Mouse (Mus musculus) CD4-positive, CD25-positive, alpha-beta regulatory T cell, adult 4 months (primary cell): ENCODE data around the gene Prkce. TPM values are rescaled to one million over a fixed set of nuclear protein-coding genes. Genes with fewer than 3 reads are reported as not detected.

ENCODE experiments used
- ATAC-seq: one replicate; pipeline ENCODE4 v1.8.0; 2017
- polyA plus RNA-seq, 2 experiments: library from polyadenylated mRNA; unstranded; fragments of 100-300 nt; shearing (Covaris generic); gene quantifications; one replicate each; pipeline ENCODE4 v1.2.1; 2017

Prkce gene
- polyA plus RNA-seq, 2 experiments from 2014 or later: 3.5 to 4.6 TPM

GRCm38 (mm10) chr17:86183788-86184187, 16.2 kb downstream of the Prkce start:
- no peak for ATAC-seq

- ATAC-seq: peak; percentile 80
Measured at GRCm38 (mm10) chr17:86184552-86185209, 17.1 kb downstream of the Prkce start.

DNA sequence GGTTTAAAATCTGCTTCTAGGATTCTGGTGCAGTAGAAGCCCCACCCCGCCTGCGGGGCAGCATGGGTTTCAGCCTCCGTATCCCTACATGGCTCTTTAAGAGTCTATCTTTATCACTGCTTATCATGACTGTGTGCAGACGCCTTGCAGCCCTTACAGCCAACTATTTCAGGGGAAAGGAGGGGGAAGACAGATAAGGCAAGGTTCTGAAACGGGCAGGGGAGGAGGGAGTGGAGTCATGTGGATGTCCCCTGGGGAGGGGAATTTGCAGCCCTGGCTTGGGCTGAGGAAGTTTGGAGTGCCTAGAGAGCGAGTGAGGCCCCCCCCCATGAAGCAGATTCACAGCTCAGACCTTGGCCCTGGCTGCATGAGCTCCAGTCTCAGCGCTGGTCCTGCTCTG, 18.0 kb downstream of the Prkce start:
- ATAC-seq: no peak

DNA sequence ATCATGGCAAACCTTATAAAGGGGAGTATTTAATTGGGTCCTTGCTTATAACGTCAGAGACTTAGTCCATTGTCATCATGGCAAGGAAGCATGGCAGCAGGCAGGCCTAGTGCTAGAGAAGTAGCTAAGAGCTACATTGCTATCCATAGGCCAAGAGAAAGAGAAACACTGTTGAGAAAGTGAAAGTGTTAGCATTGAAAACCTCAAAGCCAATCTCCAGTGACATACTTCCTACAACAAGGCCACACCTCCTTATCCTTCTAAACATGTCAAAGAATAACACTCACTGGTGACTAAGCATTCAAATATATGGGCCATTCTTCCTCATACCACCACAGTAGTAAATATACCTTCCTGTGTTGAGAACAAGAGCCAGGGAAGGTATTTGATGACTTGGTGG, 20.2 kb downstream of the Prkce start:
- peak; percentile 81 for ATAC-seq

DNA sequence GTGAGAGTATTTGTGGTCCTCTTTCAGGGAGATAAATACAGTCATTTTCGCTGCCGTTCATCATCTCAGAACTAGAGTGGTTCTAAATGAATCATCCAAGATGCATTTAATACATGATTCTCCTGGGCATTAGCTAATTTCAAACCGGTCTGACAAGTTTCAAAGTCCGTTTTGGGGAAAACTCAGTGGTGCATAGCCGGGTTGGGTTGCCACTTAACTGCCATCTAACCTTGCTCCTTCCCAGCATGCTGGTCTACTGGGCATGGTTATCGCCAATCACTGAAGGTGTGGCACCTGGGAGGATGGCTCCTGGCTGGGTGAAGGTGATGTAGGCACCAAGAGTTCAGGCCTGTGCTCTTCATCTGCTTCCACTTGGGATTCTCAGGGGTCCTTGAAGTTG, 26.4 kb downstream of the Prkce start:
- ATAC-seq: no peak

GRCm38 (mm10) chr17:86194921-86195320, 27.3 kb downstream of the Prkce start:
- no peak for ATAC-seq

DNA sequence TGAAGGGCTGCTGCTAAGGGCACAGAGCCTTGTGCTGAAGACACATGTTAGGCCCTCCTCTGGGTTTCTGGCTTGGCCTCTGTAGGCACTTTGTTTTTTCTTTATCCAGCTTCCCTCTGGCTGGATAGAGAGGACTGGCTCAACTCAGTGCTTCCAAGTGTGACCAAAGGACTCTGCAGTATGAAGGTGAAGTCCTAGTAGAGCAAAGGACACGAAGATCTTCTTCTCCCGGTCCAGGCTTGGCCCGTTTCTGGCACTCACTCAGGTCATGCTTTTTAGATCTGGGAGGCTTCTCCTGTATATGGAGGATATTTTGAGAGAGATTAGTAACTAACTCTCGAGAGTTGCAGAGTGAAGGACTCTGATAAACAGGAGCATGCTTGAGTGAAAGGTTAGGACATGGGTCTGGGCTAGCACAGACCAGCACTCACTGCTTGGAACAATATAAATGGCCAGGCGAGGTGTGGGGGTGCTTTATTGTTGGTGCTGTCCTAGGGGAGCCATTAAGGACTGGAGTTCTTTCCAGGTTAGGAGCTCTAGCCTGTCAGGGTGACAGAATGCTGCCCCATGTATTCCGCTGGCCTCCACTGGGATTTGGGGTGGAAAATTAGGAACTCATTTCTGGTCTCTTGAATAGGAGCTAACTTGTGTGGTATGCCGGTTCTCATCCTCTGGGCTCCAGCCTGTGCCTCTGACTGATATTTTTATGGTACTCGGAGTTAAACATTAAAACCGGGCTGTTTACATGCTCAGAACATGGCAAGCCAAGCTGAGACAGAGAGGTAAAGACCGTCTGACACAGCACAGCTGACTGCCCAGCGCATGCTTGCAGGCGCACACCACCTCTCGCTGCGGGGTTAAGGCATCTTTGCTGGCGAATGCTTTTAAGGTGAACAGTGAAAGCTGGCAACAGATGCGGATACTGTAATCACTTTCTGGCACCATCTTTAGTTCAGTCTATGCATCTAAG, 31.2 kb downstream of the Prkce start:
- no peak for ATAC-seq

DNA sequence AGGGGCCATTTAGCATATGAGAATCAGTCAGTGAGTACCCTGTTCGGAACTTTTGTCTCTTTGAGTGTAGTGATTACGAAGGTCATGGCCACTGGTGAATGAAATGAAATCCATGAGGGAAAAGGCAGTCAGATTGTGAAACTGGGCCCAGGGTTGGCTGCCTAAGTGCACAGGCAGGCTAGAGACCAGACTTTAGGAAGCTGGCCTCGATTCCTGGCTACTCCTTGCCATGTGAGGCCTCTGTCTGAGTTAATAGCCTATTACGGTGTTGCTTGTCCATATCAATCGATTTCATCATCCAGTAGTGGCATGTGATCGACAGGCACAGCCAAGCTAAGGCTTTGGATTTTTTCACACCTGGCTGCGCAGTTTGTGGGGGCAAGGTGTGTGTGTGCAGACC, 34.4 kb downstream of the Prkce start:
- no peak for ATAC-seq

DNA sequence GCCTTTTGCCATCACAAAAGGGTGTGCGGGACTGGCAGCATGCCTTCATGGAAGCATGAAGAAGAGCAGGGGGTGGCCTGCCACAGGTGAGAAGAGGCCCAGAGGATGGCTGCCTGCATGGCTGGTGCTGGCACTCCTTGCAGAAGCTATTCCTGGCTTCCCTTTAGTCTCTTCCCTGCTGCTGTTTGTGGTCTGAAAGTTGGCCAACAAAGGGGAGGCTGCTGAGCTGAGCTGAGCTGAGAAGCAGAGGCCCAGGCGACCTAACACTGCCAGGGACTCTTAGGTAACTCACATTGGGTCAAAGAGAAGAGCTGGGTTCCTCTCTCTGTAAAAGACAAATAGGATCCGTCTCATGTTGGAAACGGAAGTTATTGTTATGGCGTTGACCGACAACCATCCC, 35.4 kb downstream of the Prkce start:
- ATAC-seq: no peak

DNA sequence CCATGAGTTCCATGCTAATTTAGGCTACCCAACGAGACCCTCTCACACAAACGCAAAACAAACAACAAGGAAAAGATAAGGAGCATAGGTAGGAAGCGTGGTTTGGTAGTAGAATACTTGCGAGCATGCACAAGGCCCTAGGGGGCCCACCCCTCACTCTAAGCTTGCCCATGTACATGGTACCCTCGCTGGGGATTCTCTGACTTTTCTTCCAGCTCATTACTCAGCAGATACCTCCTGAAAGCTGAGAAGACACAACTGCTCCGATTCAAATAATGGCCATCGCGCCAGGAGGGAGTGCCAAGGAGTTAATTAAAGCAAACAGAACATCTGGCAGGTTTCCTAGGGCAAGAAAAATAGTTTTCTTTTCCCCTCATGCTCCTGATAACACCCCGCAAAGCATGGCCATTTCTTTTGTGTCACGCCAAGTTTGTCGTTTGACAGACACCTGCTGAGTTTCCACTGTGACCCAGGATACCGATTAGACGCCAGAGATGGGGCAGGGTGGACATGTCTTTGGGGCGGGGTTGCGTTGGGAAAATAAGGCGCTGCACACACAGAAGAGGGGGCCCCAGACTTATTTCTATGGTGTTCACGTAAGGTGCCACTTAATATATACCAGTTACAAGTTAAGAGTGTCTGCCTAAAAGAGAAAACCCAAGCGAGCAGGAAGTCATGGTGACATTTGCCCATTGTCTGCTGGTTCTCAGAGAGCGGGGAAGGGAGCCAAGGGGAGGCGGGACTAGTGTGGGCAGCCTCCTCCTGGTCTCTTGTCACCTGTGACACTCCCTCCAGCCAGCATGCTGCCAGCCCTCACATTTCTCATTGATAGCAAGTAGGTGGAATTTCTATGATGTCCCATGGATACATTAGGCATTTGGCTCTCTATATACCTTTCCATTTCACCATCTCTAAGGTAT, 36.2 kb downstream of the Prkce start:
- no peak for ATAC-seq

- ATAC-seq: peak; percentile 54
Measured at GRCm38 (mm10) chr17:86206289-86206688, 38.7 kb downstream of the Prkce start.

DNA sequence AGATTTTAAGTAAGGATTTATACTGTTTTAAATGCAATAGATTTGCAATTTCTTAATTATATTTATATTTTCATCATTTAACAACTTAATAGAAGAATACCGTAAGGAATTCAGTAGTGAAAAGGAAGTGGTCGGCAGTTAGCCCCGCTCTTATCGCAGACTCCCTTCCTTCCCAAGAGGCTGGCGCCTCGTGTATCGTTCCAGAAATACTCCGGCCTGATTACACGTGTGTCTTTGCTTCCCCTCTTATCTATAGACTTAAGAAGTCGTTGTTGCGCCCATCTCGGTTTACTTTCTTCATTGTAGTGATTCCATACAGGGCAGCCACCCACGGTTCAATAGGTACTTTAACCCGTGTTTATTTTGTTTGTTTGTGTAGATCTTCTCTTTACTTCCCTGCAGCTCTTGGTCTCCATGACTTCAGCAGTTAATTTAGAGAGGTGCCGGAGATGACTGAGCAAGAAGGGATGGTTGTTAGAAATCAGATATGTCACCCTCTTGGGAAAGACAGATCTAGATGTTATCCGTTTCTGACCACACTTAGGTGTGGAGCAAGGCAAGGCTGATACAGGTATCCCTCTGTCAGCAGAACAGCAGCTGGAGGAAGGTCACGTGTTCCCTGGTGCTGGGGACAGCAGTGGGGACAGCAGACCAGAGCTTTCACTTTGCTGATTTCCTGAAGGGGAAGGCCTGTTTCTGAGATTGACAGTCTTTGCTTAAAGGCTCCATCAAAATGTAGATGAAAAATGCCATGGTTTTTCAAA, 40.7 kb downstream of the Prkce start:
- no peak for ATAC-seq

- ATAC-seq: no peak
Measured at GRCm38 (mm10) chr17:86208821-86209186, 41.2 kb downstream of the Prkce start.

DNA sequence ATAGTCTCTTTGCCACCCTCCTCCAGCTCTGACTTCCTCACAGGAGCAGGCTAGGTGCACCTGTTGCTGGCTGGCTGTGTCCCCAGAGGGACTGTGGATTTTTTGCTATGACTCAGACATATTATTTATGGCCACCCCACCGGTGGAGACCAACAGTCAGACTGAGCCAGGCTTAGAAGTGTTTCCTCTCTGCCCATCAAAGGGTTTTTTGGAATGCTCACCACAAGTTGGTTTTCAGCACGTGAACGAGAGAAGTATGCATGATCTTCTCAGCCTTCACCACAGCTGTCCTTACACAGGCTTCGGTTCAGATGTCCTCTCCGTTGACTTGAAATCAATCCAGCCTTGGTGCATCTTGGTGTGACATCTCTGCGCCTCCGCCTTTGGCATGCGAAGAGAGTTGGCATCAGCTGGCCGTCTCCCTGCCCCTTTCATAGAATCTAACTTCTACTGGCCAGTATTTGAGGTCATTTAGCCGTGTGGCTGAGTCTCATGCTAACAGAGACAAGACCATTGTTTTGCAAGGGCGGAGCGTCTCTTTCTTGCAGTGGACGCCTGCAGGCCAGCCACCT, 42.2 kb downstream of the Prkce start:
- no peak for ATAC-seq

GRCm38 (mm10) chr17:86212204-86212603, 44.6 kb downstream of the Prkce start:
- ATAC-seq: no peak

GRCm38 (mm10) chr17:86214285-86214684, 46.7 kb downstream of the Prkce start:
- no peak for ATAC-seq

DNA sequence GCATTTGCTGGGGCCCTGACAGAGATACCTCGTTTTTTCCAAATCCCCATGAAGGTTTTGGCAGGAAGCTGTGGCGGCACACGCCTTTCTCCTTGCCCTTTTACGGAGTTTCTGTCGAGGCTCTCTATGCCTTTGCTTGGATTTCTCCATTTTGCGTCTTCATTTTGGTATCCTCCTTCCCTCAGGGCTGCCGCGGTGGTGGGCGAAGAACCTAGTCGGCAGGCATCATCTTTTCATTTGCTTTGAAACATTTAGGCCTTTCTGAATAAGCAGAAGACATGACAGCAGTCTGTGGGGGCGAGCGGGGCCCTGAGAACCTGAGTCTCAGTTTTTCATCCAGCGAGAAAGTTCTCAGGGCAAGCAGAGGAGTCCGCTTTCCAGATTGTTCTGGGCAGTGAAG, 47.2 kb downstream of the Prkce start:
- no peak for ATAC-seq

DNA sequence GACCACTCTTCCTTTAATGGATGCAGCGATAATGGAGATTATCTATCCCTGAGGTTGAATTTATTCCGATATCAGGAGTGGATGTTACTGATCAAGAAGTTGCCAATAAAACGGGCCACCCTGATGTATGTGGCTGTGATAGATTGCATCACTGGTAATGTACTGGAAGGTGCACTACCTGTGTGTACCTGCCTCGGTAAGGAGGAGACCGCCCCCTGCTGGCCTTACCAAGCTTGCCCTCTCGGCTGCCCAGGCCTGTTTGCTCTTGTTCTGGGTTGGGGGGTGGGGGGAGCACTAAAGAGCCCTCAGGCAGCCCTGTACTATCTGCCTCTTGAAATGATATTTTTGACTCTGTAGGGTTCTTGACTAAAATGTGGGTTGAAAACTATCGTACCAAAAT, 48.2 kb downstream of the Prkce start:
- peak; percentile 95 for ATAC-seq

DNA sequence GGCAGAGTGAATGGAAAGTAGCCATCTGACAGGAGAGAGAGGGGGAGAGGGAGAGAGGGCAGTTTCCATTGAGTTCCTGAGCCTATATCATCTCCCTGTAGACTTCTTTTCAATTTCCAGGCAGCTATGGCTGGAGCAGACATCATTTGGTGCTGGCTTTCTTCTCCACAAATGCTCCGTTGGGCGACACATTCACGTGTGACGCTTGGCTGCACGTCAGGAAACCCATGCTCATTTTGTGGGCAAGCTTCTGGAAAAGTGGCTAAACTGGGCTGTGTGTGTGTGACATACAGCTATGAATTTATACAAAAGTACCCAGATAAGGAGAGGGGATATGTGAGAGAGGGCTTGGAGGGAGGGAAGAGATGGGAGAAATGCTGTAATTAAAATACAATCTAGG, 49.9 kb downstream of the Prkce start:
- no peak for ATAC-seq

DNA sequence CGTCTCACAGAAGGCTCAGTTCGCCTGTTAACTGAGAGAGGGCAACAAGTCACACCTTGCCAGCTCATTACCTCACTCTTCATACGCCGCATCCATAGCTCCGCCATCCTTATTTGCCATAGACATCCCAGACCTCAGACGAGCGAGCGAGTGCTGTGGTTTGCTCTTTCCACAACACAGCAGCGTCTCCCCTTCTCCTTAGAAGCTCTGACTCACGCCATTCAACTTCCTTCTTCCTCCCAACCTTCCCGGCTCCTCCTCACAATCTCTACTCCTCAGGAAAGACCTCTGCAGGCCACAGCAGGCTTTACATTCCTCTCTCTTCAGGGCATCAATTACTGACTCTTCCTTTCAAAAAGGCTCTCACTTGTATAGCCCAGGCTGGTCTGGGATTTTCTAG, 51.0 kb downstream of the Prkce start:
- no peak for ATAC-seq

DNA sequence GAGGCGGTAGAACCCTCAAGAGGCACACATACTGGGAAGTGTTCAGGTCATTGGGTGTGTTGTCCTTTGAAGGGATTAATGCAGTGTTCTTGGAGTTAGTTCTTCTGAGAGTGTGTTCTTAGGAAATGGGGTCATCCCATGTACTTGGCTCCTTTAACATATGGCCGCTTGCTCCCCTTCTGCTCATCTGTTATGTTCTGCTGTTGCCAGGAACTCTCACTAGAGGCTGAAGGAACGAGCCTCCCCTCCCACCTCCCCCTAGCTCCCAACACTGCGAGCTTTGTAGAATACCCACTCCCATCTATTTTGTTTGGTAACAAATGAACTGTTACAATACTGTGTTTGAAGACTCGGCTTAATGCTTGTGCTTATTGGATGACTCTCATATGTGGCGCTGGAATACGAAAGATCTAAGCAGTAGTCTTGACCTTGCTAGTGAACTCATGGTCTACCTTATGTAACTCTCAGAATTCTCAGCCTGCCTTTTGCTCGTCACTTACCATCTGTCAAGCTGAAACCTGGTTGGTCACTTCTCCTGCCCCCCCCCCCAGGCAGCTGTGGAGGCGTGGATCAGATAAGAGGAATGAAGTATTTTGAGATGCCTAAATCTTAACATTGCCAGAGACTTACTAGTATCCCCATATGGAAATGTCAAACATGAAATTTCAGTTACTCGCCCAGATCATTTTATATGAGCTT, 58.1 kb downstream of the Prkce start:
- ATAC-seq: no peak
